Mouse (Mus musculus): ENCODE measurements at regions not wholly inside any gene's neighbourhood (a gene's known extent, or its start where the extent isn't known, plus 50 kb on each side); places are given as distances from the start of the nearest gene placed in this dataset.

GRCm38 (mm10) chr3:106967479-106967878, 68.5 kb upstream of the Kcna3 start:
- WGBS, result 87% methylated on average over 1 of the region's 1 CpGs

GRCm38 (mm10) chr3:106974114-106974789, 61.7 kb upstream of the Kcna3 start:
- Histone ChIP-seq H3K27me3 (no peaks in the 10 kb centered on the region), H3K4me1 (replicated peaks) (no peaks in the 10 kb centered on the region), H3K36me3 (no peaks in the 10 kb centered on the region), H3K9me3 (no peaks in the 10 kb centered on the region), H3K4me3 (replicated peaks) (no peak overlapping the region), H3K27ac (no peak overlapping the region), H3K4me2 (no peak overlapping the region), H3K9ac (replicated peaks) (no peak overlapping the region)
- 68% methylated on average over 6 of the region's 6 CpGs for WGBS
- ATAC-seq (ENCODE audit: insufficient number of reproducible peaks, insufficient read depth, low FRiP score, low TSS enrichment, low read depth), result no peak

More at GRCm38 (mm10) chr3:106967479-106967878, 68.5 kb upstream of the Kcna3 start:
- Histone ChIP-seq H3K9me3 (no peaks in the 10 kb centered on the region), H3K4me1 (replicated peaks) (no peaks in the 10 kb centered on the region), H3K9ac (replicated peaks) (no peak overlapping the region), H3K36me3 (no peaks in the 10 kb centered on the region), H3K4me3 (replicated peaks) (no peak overlapping the region), H3K27ac (no peak overlapping the region), H3K4me2 (no peak overlapping the region), H3K27me3 (no peaks in the 10 kb centered on the region)
- no peak for ATAC-seq (ENCODE audit: insufficient number of reproducible peaks, insufficient read depth, low FRiP score, low TSS enrichment, low read depth)

GRCm38 (mm10) chr3:106978728-106979127, 57.2 kb upstream of the Kcna3 start:
- Histone ChIP-seq H3K4me1 (replicated peaks) (no peaks in the 10 kb centered on the region), H3K4me3 (replicated peaks) (no peak overlapping the region), H3K9me3 (no peaks in the 10 kb centered on the region), H3K27me3 (no peaks in the 10 kb centered on the region), H3K27ac (no peak overlapping the region), H3K36me3 (no peaks in the 10 kb centered on the region), H3K9ac (replicated peaks) (no peak overlapping the region), H3K4me2 (no peak overlapping the region)
- ATAC-seq (ENCODE audit: insufficient number of reproducible peaks, insufficient read depth, low FRiP score, low TSS enrichment, low read depth), result no peak
- WGBS, result 79% methylated on average over 6 of the region's 6 CpGs

GRCm38 (mm10) chr3:106980914-106981313, 55.1 kb upstream of the Kcna3 start:
- WGBS, result 60% methylated on average over 3 of the region's 3 CpGs

GRCm38 (mm10) chr3:106981323-106981722, 54.6 kb upstream of the Kcna3 start:
- no peak overlapping the region for H3K4me3 ChIP-seq (replicated peaks)
- no peak overlapping the region for H3K4me2 ChIP-seq
- no peak overlapping the region for H3K9ac ChIP-seq (replicated peaks)
- no peaks in the 10 kb centered on the region for H3K27me3 ChIP-seq
- H3K9me3 ChIP-seq, result no peaks in the 10 kb centered on the region
- ATAC-seq (ENCODE audit: insufficient number of reproducible peaks, insufficient read depth, low FRiP score, low TSS enrichment, low read depth), result no peak
- 63% methylated on average over 3 of the region's 3 CpGs for WGBS
- no peak overlapping the region for H3K27ac ChIP-seq
- H3K36me3 ChIP-seq, result no peaks in the 10 kb centered on the region
- no peaks in the 10 kb centered on the region for H3K4me1 ChIP-seq (replicated peaks)

More at GRCm38 (mm10) chr3:106980914-106981313, 55.1 kb upstream of the Kcna3 start:
- Histone ChIP-seq H3K9me3 (no peaks in the 10 kb centered on the region), H3K4me3 (replicated peaks) (no peak overlapping the region), H3K4me1 (replicated peaks) (no peaks in the 10 kb centered on the region), H3K27ac (no peak overlapping the region), H3K27me3 (no peaks in the 10 kb centered on the region), H3K4me2 (no peak overlapping the region), H3K36me3 (no peaks in the 10 kb centered on the region), H3K9ac (replicated peaks) (no peak overlapping the region)
- no peak for ATAC-seq (ENCODE audit: insufficient number of reproducible peaks, insufficient read depth, low FRiP score, low TSS enrichment, low read depth)

- no peaks in the 10 kb centered on the region for H3K4me1 ChIP-seq (replicated peaks)
- no peak overlapping the region for H3K27ac ChIP-seq
- WGBS, result 78% methylated on average over 4 of the region's 4 CpGs
- H3K9me3 ChIP-seq, result no peaks in the 10 kb centered on the region
- no peaks in the 10 kb centered on the region for H3K27me3 ChIP-seq
- no peak overlapping the region for H3K9ac ChIP-seq (replicated peaks)
- H3K36me3 ChIP-seq, result no peaks in the 10 kb centered on the region
- ATAC-seq (ENCODE audit: insufficient number of reproducible peaks, insufficient read depth, low FRiP score, low TSS enrichment, low read depth), result no peak
- H3K4me3 ChIP-seq (replicated peaks), result no peak overlapping the region
- no peak overlapping the region for H3K4me2 ChIP-seq
These were observed 51.7 kb upstream of the Kcna3 start for GRCm38 (mm10) chr3:106984231-106984630.

Data from limb, embryonic 12.5 days (tissue).